Mouse (Mus musculus) intestine, postnatal 0 days (tissue): ENCODE measurements around the gene Syt13. TPM values are rescaled to one million over a fixed set of nuclear protein-coding genes. Genes with fewer than 3 reads are reported as not detected.

ENCODE experiments used
- ATAC-seq: fragments of 200-750 bp; cut with Nextera tagmentation; 2 replicates; pipeline ENCODE4 v1.8.0; 2017; ENCODE audit warnings: mild to moderate bottlenecking, moderate TSS enrichment, moderate library complexity
- H3K27ac ChIP-seq: fragments of 300-500 bp; sonication (generic); 2 replicates; pipeline ENCODE4 v1.5.1; 2014; ENCODE audit warnings: mild to moderate bottlenecking, low read depth, low read length, moderate library complexity
- H3K27me3 ChIP-seq: fragments of 300-500 bp; sonication (generic); replicated peaks from 2 replicates; pipeline ENCODE4 v1.6.1; 2014; ENCODE audit warnings: low read length, mixed read lengths; ENCODE audit not compliant: control insufficient read depth, insufficient read depth
- H3K36me3 ChIP-seq: fragments of 300-500 bp; sonication (generic); 2 replicates; pipeline ENCODE4 v1.6.1; 2014; ENCODE audit warnings: mild to moderate bottlenecking, moderate library complexity; ENCODE audit not compliant: control insufficient read depth, insufficient read depth
- H3K4me1 ChIP-seq: fragments of 300-500 bp; sonication (generic); replicated peaks from 2 replicates; pipeline ENCODE4 v1.6.1; 2014; ENCODE audit warnings: antibody characterized with exemption, low read length, mixed read lengths; ENCODE audit not compliant: control insufficient read depth, insufficient read depth
- H3K4me2 ChIP-seq: fragments of 300-500 bp; sonication (generic); replicated peaks from 2 replicates; pipeline ENCODE4 v1.6.1; 2014; ENCODE audit warnings: low read depth, mild to moderate bottlenecking, moderate library complexity
- H3K4me3 ChIP-seq: fragments of 300-500 bp; sonication (generic); 2 replicates; pipeline ENCODE4 v1.5.1; 2014; ENCODE audit warnings: low read depth, low read length
- H3K9ac ChIP-seq: fragments of 300-500 bp; sonication (generic); 2 replicates; pipeline ENCODE4 v1.6.1; 2014; ENCODE audit warnings: mild to moderate bottlenecking, low read depth, low read length
- H3K9me3 ChIP-seq: fragments of 300-500 bp; sonication (generic); 2 replicates; pipeline ENCODE4 v1.6.1; 2016; ENCODE audit warnings: mixed run types; ENCODE audit not compliant: control insufficient read depth
- CTCF ChIP-seq: sonication (generic); IDR thresholded peaks from 2 replicates; pipeline ENCODE4 v1.5.1; 2016; ENCODE audit warnings: low read depth, mild to moderate bottlenecking, control low read depth, antibody characterized with exemption, moderate library complexity
- WGBS: fragments of 180-500 bp; shearing (Covaris S2); extraction: QIAGEN DNeasy Blood & Tissue Kit; methylation state at CpG from one replicate; pipeline ENCODE4 v1.1.7; 2014; 5-methylcytosine and 5-hydroxymethylcytosine counted together
- polyA plus RNA-seq: library from polyadenylated mRNA; unstranded; fragments of >200 nt; fragmentation: Nextera tagmentation; extraction: Ambion mirVana; gene quantifications from 2 replicates; pipeline ENCODE4 v1.2.1, GENCODE M21; 2015

Gene Syt13
- polyA plus RNA-seq, 1 experiment from 2014 or later = 2.5 TPM

GRCm38 (mm10) chr2:92903650-92904049 is 11.2 kb upstream of the Syt13 start:
- no peak for ATAC-seq
- 74% methylated on average over 13 of the region's 13 CpGs for WGBS

GRCm38 (mm10) chr2:92904307-92904859 is 10.5 kb upstream of the Syt13 start:
- no peak overlapping the region for H3K9ac ChIP-seq
- TF ChIP-seq CTCF = peak; percentile 82
- H3K27me3 ChIP-seq = peaks cover 4% of the 10 kb centered on the region; the same call in 1 of the 2 replicates
- 22% methylated on average over 8 of the region's 8 CpGs for WGBS
- H3K4me1 ChIP-seq = no peaks in the 10 kb centered on the region
- no peak overlapping the region for H3K4me3 ChIP-seq
- no peak for ATAC-seq
- no peak overlapping the region for H3K27ac ChIP-seq
- 0 out of 2 replicates have a peak, but pooled peaks cover 4% of the 10 kb centered on the region for H3K9me3 ChIP-seq
- H3K4me2 ChIP-seq = no peak overlapping the region
- H3K36me3 ChIP-seq = no peaks in the 10 kb centered on the region

More at GRCm38 (mm10) chr2:92903650-92904049, 11.2 kb upstream of the Syt13 start:
- H3K27ac ChIP-seq = no peak overlapping the region
- H3K4me1 ChIP-seq = no peaks in the 10 kb centered on the region
- H3K4me3 ChIP-seq = no peak overlapping the region
- H3K4me2 ChIP-seq = no peak overlapping the region
- H3K9ac ChIP-seq = no peak overlapping the region
- 0 out of 2 replicates have a peak, but pooled peaks cover 4% of the 10 kb centered on the region for H3K9me3 ChIP-seq
- no peaks in the 10 kb centered on the region for H3K36me3 ChIP-seq
- H3K27me3 ChIP-seq = peaks cover 4% of the 10 kb centered on the region; the same call in 1 of the 2 replicates
- no peak for TF ChIP-seq CTCF

GRCm38 (mm10) chr2:92910371-92910770 is 4.5 kb upstream of the Syt13 start:
- Histone ChIP-seq H3K9me3 (0 out of 2 replicates have a peak, but pooled peaks cover 4% of the 10 kb centered on the region), H3K4me2 (no peak overlapping the region), H3K27ac (no peak overlapping the region), H3K4me3 (no peak overlapping the region), H3K9ac (no peak overlapping the region), H3K4me1 (no peaks in the 10 kb centered on the region), H3K27me3 (peaks cover 24% of the 10 kb centered on the region), H3K36me3 (no peaks in the 10 kb centered on the region)
- TF ChIP-seq CTCF = peak; percentile 62
- WGBS = 67% methylated on average over 3 of the region's 4 CpGs
- no peak for ATAC-seq

GRCm38 (mm10) chr2:92912312-92912711 is 2.6 kb upstream of the Syt13 start:
- 0 out of 2 replicates have a peak, but pooled peaks cover 4% of the 10 kb centered on the region for H3K9me3 ChIP-seq
- H3K36me3 ChIP-seq = no peaks in the 10 kb centered on the region
- no peak overlapping the region for H3K4me3 ChIP-seq
- no peak overlapping the region for H3K9ac ChIP-seq
- no peak overlapping the region for H3K4me2 ChIP-seq
- ATAC-seq = no peak
- no peaks in the 10 kb centered on the region for H3K4me1 ChIP-seq
- peaks cover 29% of the 10 kb centered on the region for H3K27me3 ChIP-seq
- TF ChIP-seq CTCF = no peak
- H3K27ac ChIP-seq = no peak overlapping the region

GRCm38 (mm10) chr2:92913295-92913694 is 1.6 kb upstream of the Syt13 start:
- no peak overlapping the region for H3K27ac ChIP-seq
- H3K27me3 ChIP-seq = peaks cover 29% of the 10 kb centered on the region
- ATAC-seq = no peak
- H3K4me3 ChIP-seq = no peak overlapping the region
- H3K9me3 ChIP-seq = no peaks in the 10 kb centered on the region
- 30% methylated on average over 9 of the region's 9 CpGs for WGBS
- H3K36me3 ChIP-seq = no peaks in the 10 kb centered on the region
- H3K4me1 ChIP-seq = no peaks in the 10 kb centered on the region
- no peak overlapping the region for H3K9ac ChIP-seq
- no peak overlapping the region for H3K4me2 ChIP-seq
- TF ChIP-seq CTCF = no peak

GRCm38 (mm10) chr2:92915659-92916631 is 1.0 kb downstream of the Syt13 start:
- ATAC-seq = no peak
- H3K9ac ChIP-seq = 0 out of 2 replicates have a peak overlapping the region, but pooled peaks have one; percentile 27
- 22% methylated on average over 9 of the region's 10 CpGs for WGBS
- no peaks in the 10 kb centered on the region for H3K4me1 ChIP-seq
- TF ChIP-seq CTCF = no peak
- peak overlapping the region; percentile 38 for H3K4me3 ChIP-seq
- peak overlapping the region; percentile 70 for H3K4me2 ChIP-seq
- H3K27ac ChIP-seq = no peak overlapping the region
- H3K9me3 ChIP-seq = no peaks in the 10 kb centered on the region
- H3K36me3 ChIP-seq = no peaks in the 10 kb centered on the region
- H3K27me3 ChIP-seq = peaks cover 29% of the 10 kb centered on the region
